Mouse (Mus musculus): ENCODE results near the gene Slc2a4. TPM values are rescaled to one million over a fixed set of nuclear protein-coding genes. Genes with fewer than 3 reads are reported as not detected.

Slc2a4 gene
- polyA plus RNA-seq, 1 experiment from 2014 or later = 3.3 TPM

DNA sequence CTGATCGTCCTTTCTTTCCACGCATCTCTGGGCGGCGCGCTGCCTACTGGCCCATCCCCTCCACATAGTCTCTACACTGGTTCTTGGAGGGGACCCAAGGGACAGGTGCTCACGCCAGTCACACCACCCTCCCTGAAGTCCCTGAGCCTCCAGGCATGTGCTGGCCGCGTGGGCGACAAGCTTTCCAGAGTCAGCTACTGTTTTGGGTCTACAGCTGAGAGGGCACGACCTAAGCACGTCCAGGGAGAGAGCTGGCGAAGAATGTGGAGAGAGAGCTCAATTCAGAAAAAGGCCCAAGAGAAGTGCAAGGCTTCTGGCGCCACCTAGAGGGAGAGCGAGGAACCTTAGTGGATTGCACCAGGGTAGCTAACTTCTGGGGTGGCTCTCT is 769 bp upstream of the Slc2a4 start:
- ATAC-seq (replicated peaks) = peak; percentile 71
- H3K27me3 ChIP-seq (replicated peaks) = 0 out of 2 replicates have a peak, but pooled peaks cover 7% of the 10 kb centered on the region
- 0 out of 2 replicates have a peak overlapping the region, but pooled peaks have one; percentile 16 for H3K27ac ChIP-seq
- no peaks in the 10 kb centered on the region for H3K9me3 ChIP-seq
- peak overlapping the region; percentile 55 for H3K4me2 ChIP-seq
- H3K36me3 ChIP-seq (replicated peaks) = no peaks in the 10 kb centered on the region
- peak overlapping the region; percentile 44 for H3K4me3 ChIP-seq
- WGBS = under 1% methylated on average over 14 of the region's 14 CpGs
- H3K9ac ChIP-seq = no peak overlapping the region
- peaks cover 16% of the 10 kb centered on the region for H3K4me1 ChIP-seq

DNA sequence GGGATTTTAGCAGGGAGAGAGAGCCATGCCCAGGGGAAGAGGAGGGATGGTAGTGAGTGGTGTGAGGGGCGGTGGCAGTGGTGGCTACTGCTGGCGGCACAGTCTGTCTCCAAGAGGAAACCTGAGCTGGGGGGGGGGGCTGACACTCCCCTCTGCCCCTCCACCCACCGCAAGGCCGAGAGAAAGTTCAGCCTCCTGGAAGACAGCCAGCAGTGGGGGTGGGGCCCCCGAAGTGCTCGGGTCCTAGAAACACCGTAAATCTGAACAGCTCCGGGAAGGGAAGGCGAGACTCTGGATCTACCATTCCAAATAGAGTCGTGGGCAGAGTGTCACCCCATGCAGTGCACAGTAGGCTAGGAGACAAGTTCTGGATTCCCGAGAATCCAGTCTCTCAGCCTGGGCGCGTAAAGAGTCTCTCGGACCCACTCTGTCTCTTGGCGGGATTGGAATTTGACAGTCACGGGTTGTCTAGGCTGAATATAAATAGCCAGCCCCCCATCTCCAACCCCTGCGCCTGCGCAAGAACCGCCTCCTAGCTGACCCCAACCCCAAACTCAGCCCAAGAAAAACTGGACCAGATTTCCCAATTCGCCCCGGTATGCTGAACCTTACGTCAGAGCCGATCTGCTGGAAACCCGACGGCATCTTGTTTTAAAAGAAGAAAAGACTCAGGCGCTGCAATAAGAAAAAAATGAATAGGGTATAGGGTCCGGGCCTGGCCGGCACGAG is 487 bp downstream of the Slc2a4 start:
- H3K9ac ChIP-seq = peak overlapping the region; percentile 25; the same call in 1 of the 2 replicates
- H3K36me3 ChIP-seq (replicated peaks) = no peaks in the 10 kb centered on the region
- peaks cover 16% of the 10 kb centered on the region for H3K4me1 ChIP-seq
- H3K9me3 ChIP-seq = no peaks in the 10 kb centered on the region
- H3K4me3 ChIP-seq = peak overlapping the region; percentile 44
- ATAC-seq (replicated peaks) = peak; percentile 41
- peak overlapping the region; percentile 55 for H3K4me2 ChIP-seq
- H3K27me3 ChIP-seq (replicated peaks) = 0 out of 2 replicates have a peak, but pooled peaks cover 7% of the 10 kb centered on the region
- no peak overlapping the region for H3K27ac ChIP-seq
- 3% methylated on average over 29 of the region's 29 CpGs for WGBS

DNA sequence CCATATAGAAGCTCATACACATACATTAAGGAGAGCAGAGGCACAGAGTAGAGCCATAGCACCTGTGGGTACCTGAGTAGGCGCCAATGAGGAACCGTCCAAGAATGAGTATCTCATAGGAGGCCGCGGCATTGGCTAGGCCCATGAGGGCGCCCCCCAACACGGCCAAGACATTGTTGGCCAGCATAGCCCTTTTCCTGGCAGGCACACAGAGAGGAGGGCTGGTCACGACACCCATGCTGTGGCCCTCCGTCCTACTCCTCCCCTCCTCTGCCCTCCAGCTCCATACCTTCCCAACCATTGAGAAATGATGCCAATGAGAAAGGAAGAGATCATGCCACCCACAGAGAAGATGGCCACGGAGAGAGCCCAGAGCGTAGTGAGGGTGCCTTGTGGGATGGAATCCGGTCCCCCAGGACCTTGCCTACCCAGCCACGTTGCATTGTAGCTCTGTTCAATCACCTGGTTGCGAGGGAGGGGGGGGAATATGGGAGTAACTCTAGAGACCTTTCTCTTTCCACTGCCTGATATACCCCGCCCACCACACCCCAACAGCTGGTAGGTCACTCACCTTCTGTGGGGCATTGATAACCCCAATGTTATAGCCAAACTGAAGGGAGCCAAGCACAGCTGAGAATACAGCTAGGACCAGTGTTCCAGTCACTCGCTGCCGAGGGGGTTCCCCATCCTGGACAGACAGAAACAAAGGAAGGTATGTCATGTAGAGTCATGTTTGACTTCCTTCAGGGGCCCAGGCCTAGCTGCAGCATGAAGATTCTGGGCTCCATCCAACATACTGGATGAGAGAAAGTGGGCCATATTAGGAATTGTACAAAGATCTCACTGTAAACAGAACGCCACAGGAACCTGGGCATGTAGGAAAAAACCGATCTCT is 1.7 kb downstream of the Slc2a4 start:
- H3K4me1 ChIP-seq = peaks cover 16% of the 10 kb centered on the region
- H3K36me3 ChIP-seq (replicated peaks) = no peaks in the 10 kb centered on the region
- 0 out of 2 replicates have a peak, but pooled peaks cover 4% of the 10 kb centered on the region for H3K27me3 ChIP-seq (replicated peaks)
- no peak overlapping the region for H3K4me3 ChIP-seq
- no peak overlapping the region for H3K4me2 ChIP-seq
- no peaks in the 10 kb centered on the region for H3K9me3 ChIP-seq
- no peak overlapping the region for H3K9ac ChIP-seq
- ATAC-seq (replicated peaks) = no peak
- H3K27ac ChIP-seq = no peak overlapping the region
- 93% methylated on average over 18 of the region's 18 CpGs for WGBS

DNA sequence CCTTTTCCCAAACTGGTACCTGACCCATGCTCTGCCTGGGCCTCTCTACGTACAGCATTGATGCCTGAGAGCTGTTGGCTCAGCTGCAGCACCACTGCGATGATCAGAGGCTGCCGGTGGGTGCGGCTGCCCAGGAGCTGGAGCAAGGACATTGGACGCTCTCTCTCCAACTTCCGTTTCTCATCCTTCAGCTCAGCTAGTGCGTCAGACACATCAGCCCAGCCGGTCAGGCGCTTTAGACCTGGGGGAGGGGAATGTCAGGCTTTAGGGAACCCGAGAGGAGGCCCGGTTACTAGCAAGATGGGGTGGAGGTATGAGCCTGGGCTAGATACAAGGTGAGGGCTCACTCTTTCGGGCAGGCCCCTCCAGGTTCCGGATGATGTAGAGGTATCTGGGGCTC is 2.8 kb downstream of the Slc2a4 start:
- Histone ChIP-seq H3K9me3 (no peaks in the 10 kb centered on the region), H3K4me2 (no peak overlapping the region), H3K4me3 (no peak overlapping the region), H3K27ac (no peak overlapping the region), H3K36me3 (replicated peaks) (no peaks in the 10 kb centered on the region), H3K4me1 (peaks cover 16% of the 10 kb centered on the region), H3K9ac (no peak overlapping the region), H3K27me3 (replicated peaks) (0 out of 2 replicates have a peak, but pooled peaks cover 4% of the 10 kb centered on the region)
- ATAC-seq (replicated peaks) = no peak
- 83% methylated on average over 13 of the region's 13 CpGs for WGBS

DNA sequence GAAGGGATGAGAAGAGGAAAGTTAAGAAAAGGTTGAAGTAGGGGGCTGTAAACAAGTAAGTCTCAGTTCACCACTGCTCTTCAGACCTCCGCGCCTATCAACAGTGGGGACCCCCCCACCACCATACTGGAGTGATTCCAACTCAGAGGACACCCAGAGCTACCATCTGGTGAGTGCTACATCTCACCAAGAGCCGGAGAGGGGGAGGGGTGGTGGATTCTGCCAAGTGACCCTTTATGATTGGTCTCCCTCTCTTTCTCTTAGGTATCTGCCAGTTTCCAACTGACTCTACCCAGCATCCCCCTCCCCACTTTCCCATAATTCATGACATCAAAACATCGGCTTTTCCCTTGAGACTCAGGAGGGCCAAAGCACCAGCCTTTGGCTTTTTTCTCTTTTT is 7.0 kb downstream of the Slc2a4 start:
- Histone ChIP-seq H3K9me3 (no peaks in the 10 kb centered on the region), H3K4me1 (peaks cover 12% of the 10 kb centered on the region), H3K4me3 (no peak overlapping the region), H3K27me3 (replicated peaks) (peaks cover 25% of the 10 kb centered on the region), H3K9ac (no peak overlapping the region), H3K27ac (no peak overlapping the region), H3K4me2 (no peak overlapping the region), H3K36me3 (replicated peaks) (no peaks in the 10 kb centered on the region)
- ATAC-seq (replicated peaks) = no peak
- 77% methylated on average over 4 of the region's 4 CpGs for WGBS

DNA sequence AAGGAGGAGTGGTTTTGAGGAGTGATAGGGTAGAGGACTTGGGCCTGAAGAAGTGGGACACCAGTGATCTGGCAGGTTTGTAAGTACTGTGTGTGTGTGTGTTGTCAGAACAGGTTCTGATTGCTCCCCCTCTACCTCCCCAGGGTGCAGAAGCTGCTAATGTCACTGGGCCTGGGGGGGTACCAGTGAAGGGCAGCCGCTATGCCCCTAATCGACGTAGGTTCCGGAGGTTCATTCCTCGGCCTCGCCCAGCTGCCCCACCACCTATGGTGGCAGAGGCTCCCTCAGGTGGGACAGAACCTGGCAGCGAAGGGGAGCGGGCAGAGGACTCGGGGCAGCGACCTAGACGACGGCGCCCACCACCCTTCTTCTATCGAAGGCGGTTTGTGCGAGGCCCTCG is 8.3 kb downstream of the Slc2a4 start:
- no peak for ATAC-seq (replicated peaks)
- H3K27ac ChIP-seq = no peak overlapping the region
- no peaks in the 10 kb centered on the region for H3K36me3 ChIP-seq (replicated peaks)
- no peak overlapping the region for H3K4me3 ChIP-seq
- WGBS = 93% methylated on average over 17 of the region's 17 CpGs
- H3K4me1 ChIP-seq = peaks cover 20% of the 10 kb centered on the region
- no peak overlapping the region for H3K9ac ChIP-seq
- H3K4me2 ChIP-seq = no peak overlapping the region
- H3K27me3 ChIP-seq (replicated peaks) = peaks cover 30% of the 10 kb centered on the region
- no peaks in the 10 kb centered on the region for H3K9me3 ChIP-seq

DNA sequence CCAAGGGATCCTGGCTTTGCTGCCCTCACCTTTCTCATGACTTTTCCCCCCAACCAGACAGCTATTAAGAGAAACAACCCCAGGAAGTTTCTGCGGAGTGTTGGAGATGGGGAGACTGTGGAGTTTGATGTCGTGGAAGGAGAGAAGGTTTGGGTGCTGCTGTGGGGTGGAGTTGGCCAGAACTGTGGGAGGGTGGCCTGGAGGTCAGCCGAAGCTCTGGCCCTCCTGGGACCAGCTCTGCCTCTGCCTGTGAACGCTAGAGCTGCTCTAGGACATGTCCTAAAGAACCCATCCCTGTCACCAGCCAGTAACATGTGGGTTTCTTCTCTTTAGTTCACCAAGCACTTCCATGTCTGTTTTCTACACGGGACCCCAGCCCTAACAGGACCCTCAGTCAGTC is 8.8 kb downstream of the Slc2a4 start:
- Histone ChIP-seq H3K9me3 (no peaks in the 10 kb centered on the region), H3K4me2 (no peak overlapping the region), H3K27ac (no peak overlapping the region), H3K27me3 (replicated peaks) (peaks cover 30% of the 10 kb centered on the region), H3K4me3 (no peak overlapping the region), H3K36me3 (replicated peaks) (no peaks in the 10 kb centered on the region), H3K9ac (no peak overlapping the region), H3K4me1 (peaks cover 23% of the 10 kb centered on the region)
- ATAC-seq (replicated peaks) = no peak
- 68% methylated on average over 5 of the region's 5 CpGs for WGBS

DNA sequence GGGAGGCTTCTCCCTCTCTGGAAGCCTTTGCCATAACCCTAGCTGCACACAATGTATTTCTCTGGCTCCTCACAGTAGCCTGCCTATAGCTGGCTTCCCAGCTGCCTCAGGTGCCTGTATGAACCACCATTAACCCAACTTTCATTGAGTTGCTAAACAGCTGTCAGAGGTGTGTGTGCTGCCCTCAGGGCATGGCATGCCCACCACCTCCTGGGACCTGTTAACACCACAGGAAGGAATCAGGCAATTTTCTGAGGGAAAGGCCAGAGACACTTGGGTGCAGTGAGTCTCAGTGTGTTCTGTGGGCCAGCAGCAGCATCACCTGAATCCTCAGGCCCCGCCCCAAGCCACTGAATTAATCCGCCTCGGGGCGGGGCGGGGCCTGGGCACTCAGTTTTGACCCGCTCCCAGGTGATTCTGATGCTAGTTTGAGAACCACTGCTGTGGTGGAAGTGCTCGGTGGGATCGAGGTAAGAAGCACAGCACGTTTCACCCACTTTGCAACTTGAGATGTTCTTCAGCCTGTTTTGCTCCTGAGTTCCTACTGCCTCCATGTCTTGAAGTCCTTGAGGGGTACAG is 9.5 kb downstream of the Slc2a4 start:
- Histone ChIP-seq H3K27ac (no peak overlapping the region), H3K9ac (no peak overlapping the region), H3K4me2 (no peak overlapping the region), H3K27me3 (replicated peaks) (peaks cover 30% of the 10 kb centered on the region), H3K4me3 (no peak overlapping the region), H3K36me3 (replicated peaks) (no peaks in the 10 kb centered on the region), H3K4me1 (peaks cover 23% of the 10 kb centered on the region), H3K9me3 (no peaks in the 10 kb centered on the region)
- WGBS = 23% methylated on average over 9 of the region's 9 CpGs
- no peak for ATAC-seq (replicated peaks)

DNA sequence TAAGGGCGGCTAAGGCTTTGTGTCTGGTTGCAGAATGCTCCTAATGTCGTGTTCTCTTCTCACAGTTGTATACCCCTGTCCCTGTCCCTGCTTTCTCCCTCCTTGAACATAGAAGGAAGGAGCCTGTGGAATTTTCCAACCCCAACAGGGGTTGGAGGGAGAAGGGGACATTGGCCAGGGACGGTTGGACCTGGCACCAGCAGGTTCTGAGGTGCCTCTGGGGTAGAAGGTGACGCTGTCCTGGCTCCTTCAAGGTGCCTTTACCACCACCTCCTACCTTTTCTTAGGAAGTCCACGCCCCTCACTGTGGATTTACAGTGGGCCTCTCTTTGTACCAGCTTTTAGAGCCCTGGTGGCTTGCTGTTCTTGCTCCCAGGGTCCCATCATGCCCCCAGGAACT is 10.2 kb downstream of the Slc2a4 start:
- no peak for ATAC-seq (replicated peaks)
- Histone ChIP-seq H3K4me1 (peaks cover 23% of the 10 kb centered on the region), H3K4me2 (no peak overlapping the region), H3K4me3 (no peak overlapping the region), H3K9ac (no peak overlapping the region), H3K27me3 (replicated peaks) (peaks cover 30% of the 10 kb centered on the region), H3K36me3 (replicated peaks) (no peaks in the 10 kb centered on the region), H3K9me3 (no peaks in the 10 kb centered on the region), H3K27ac (no peak overlapping the region)
- 66% methylated on average over 5 of the region's 5 CpGs for WGBS

DNA sequence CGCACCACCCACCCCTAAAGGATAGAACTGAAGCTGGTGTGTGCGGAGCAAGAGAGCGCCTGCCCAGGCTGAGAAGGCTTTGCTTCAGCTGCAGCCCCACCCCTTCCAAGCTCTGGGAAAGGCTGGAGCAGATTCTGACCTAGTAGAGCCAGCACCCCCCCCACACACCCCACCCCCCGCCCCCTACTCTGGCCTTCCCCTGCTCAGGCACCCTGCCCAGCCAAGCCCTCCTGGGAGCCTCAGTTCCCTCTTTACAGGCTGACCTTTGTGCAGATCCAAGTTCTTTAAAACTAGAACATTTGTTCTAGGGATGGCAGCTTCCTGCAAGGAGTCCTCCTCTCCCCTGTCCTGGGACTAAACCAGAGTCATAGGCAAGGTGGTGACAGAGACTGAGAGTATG is 10.6 kb downstream of the Slc2a4 start:
- Histone ChIP-seq H3K4me1 (peaks cover 23% of the 10 kb centered on the region), H3K9ac (no peak overlapping the region), H3K36me3 (replicated peaks) (no peaks in the 10 kb centered on the region), H3K4me3 (no peak overlapping the region), H3K4me2 (no peak overlapping the region), H3K27me3 (replicated peaks) (peaks cover 30% of the 10 kb centered on the region), H3K9me3 (no peaks in the 10 kb centered on the region), H3K27ac (no peak overlapping the region)
- ATAC-seq (replicated peaks) = no peak
- 37% methylated on average over 4 of the region's 4 CpGs for WGBS

DNA sequence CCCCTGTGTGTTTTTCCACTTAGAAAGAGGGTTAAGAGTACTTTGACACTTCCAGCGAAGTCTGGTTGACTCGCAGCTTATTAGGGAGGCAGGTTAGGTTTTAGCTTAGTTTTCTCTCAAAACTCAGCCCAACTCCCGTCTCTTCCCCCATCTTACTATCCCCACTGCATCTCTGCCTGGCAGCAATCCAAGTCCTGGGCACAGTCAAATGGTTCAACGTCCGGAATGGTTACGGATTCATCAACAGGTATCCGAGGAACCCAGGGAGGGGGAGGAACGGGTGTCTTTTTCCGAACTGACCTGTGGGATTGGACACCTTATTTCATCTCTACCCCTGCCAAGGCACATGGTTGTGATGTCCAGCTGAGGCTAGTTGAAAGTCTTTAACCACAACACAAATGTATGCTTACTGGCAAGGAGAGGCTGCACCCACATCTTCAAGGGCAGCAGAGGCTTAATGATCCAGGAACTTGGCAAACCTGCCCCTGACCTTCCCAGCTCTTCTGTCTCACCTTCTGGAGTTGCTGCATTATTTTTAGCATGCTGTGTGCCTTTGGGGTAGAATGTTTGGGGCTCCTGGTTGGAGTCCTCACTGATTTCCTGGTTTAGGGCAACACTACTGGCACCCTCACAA is 11.2 kb downstream of the Slc2a4 start:
- ATAC-seq (replicated peaks) = no peak
- no peak overlapping the region for H3K27ac ChIP-seq
- WGBS = 40% methylated on average over 9 of the region's 9 CpGs
- no peaks in the 10 kb centered on the region for H3K9me3 ChIP-seq
- H3K9ac ChIP-seq = 0 out of 2 replicates have a peak overlapping the region, but pooled peaks have one; percentile 40
- H3K4me2 ChIP-seq = peak overlapping the region; percentile 100
- peaks cover 23% of the 10 kb centered on the region for H3K4me1 ChIP-seq
- no peaks in the 10 kb centered on the region for H3K36me3 ChIP-seq (replicated peaks)
- peaks cover 30% of the 10 kb centered on the region for H3K27me3 ChIP-seq (replicated peaks)
- peak overlapping the region; percentile 63; the same call in 1 of the 2 replicates for H3K4me3 ChIP-seq

DNA sequence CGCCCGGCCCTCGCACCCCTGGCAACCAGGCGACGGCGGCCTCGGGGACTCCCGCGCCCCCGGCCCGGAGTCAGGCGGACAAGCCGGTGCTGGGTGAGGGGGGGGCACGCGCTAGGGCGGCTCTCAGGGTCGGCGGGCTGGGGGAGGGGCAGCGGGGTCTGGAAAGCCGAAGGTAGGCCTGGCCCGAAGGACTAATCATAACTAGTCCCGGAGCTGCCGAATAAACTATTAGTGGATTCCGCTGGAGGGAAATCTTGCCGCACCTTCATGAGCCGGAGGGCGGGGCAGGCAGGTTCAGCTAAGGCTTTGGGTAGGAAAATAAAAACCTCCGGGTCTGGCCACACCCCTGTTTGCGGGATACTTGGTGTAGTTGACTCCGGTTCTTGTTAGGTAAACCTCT is 11.8 kb downstream of the Slc2a4 start:
- 1% methylated on average over 30 of the region's 30 CpGs for WGBS
- peaks cover 30% of the 10 kb centered on the region for H3K27me3 ChIP-seq (replicated peaks)
- ATAC-seq (replicated peaks) = peak; percentile 11; the same call in 1 of the 2 replicates

More for the DNA sequence above, 11.8 kb downstream of the Slc2a4 start:
- H3K4me3 ChIP-seq = peak overlapping the region; percentile 63
- peaks cover 23% of the 10 kb centered on the region for H3K4me1 ChIP-seq
- H3K9ac ChIP-seq = peak overlapping the region; percentile 40
- peak overlapping the region; percentile 100 for H3K4me2 ChIP-seq
- no peaks in the 10 kb centered on the region for H3K36me3 ChIP-seq (replicated peaks)
- peak overlapping the region; percentile 39; the same call in 1 of the 2 replicates for H3K27ac ChIP-seq
- no peaks in the 10 kb centered on the region for H3K9me3 ChIP-seq
